Mouse (Mus musculus) liver, embryonic 16.5 days (tissue): Measurements from ENCODE around the gene Man2a2. TPM values are rescaled to one million over a fixed set of nuclear protein-coding genes. Genes with fewer than 3 reads are reported as not detected.

Source experiments
- ATAC-seq: fragments of 200-750 bp; cut with Nextera tagmentation; 2 replicates; pipeline ENCODE4 v1.8.0; 2017; ENCODE audit warnings: low read depth, mild to moderate bottlenecking, moderate number of reproducible peaks, moderate library complexity
- H3K27ac ChIP-seq: fragments of 300-500 bp; sonication (generic); 2 replicates; pipeline ENCODE4 v1.5.1; 2014; ENCODE audit warnings: mild to moderate bottlenecking, low read length
- H3K27me3 ChIP-seq: fragments of 300-500 bp; sonication (generic); 2 replicates; pipeline ENCODE4 v1.6.1; 2014; ENCODE audit warnings: low read depth, low read length, mixed read lengths; ENCODE audit not compliant: control insufficient read depth, insufficient read depth
- H3K36me3 ChIP-seq: fragments of 300-500 bp; sonication (generic); 2 replicates; pipeline ENCODE4 v1.6.1; 2014; ENCODE audit warnings: mild to moderate bottlenecking; ENCODE audit not compliant: control insufficient read depth, insufficient read depth
- H3K4me1 ChIP-seq: fragments of 300-500 bp; sonication (generic); 2 replicates; pipeline ENCODE4 v1.6.1; 2014; ENCODE audit warnings: low read depth, low read length, mixed read lengths; ENCODE audit not compliant: control insufficient read depth
- H3K4me2 ChIP-seq: fragments of 300-500 bp; sonication (generic); 2 replicates; pipeline ENCODE4 v1.6.1; 2014; ENCODE audit warnings: low read depth, low read length, mixed read lengths
- H3K4me3 ChIP-seq: fragments of 300-500 bp; sonication (generic); 2 replicates; pipeline ENCODE4 v1.5.1; 2014; ENCODE audit warnings: low read depth, mild to moderate bottlenecking, low read length
- H3K9ac ChIP-seq: fragments of 300-500 bp; sonication (generic); 2 replicates; pipeline ENCODE4 v1.6.1; 2014; ENCODE audit warnings: low read depth, low read length
- H3K9me3 ChIP-seq: fragments of 300-500 bp; sonication (generic); replicated peaks from 2 replicates; pipeline ENCODE4 v1.6.1; 2016; ENCODE audit warnings: low read length; ENCODE audit not compliant: control insufficient read depth
- WGBS: fragments of 180-500 bp; shearing (Covaris S2); extraction: QIAGEN DNeasy Blood & Tissue Kit; methylation state at CpG from one replicate; pipeline ENCODE4 v1.1.7; 2014; ENCODE audit not compliant: insufficient replicate concordance; 5-methylcytosine and 5-hydroxymethylcytosine counted together
- polyA plus RNA-seq: library from polyadenylated mRNA; unstranded; fragments of >200 nt; fragmentation: Nextera tagmentation; extraction: Ambion mirVana; gene quantifications from 2 replicates; pipeline ENCODE4 v1.2.1, GENCODE M21; 2015

The Man2a2 gene
- polyA plus RNA-seq, 1 experiment from 2014 or later: 3.1 TPM

DNA sequence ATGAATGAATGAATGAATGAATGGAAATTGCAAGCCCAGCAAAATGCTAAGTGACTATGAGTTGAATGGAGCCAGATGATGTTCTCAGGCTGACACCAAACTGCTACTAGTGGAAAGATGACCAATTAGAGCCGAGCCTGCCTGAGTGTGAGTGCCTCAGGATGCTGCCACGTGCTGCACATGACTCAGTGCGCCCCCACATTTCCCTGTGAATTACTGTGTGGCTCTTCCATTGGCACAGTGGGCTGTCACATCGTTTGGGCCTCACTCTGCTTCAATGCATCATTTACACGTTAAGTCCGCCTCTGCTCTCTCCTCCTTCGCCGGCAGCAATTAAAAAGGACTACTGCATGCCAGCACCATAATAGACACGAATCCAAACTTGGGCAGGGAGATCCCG lies 41.1 kb upstream of the Man2a2 start:
- no peak overlapping the region for H3K27ac ChIP-seq
- H3K4me1 ChIP-seq: no peaks in the 10 kb centered on the region; the same call in 1 of the 2 replicates
- H3K27me3 ChIP-seq: no peaks in the 10 kb centered on the region
- no peak for ATAC-seq
- no peaks in the 10 kb centered on the region for H3K9me3 ChIP-seq
- 70% methylated on average over 10 of the region's 10 CpGs for WGBS
- no peak overlapping the region for H3K9ac ChIP-seq
- no peaks in the 10 kb centered on the region for H3K36me3 ChIP-seq
- no peak overlapping the region for H3K4me3 ChIP-seq
- no peak overlapping the region for H3K4me2 ChIP-seq

DNA sequence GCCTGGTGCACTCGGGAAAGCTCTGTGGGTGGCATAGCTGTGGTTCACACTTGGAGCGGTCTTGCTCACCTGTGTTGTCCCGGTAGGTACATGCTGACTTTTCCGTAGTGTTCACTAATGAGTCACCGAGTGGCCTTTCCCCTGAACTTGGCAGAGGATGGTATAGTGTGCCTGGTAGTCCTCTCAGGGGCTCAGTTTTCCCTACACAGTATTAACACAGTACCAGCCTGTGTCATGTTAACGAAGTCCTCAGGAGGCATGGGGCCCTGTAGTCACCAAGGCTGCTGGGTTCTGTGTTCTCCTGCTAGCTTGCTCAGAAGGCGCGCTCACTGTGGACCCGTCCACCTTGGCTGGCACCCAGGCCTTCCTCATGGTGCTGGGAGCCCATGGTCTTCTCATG lies 39.2 kb upstream of the Man2a2 start:
- 73% methylated on average over 9 of the region's 9 CpGs for WGBS
- Histone ChIP-seq H3K4me3 (no peak overlapping the region), H3K4me1 (no peaks in the 10 kb centered on the region), H3K27me3 (no peaks in the 10 kb centered on the region), H3K4me2 (no peak overlapping the region), H3K9me3 (no peaks in the 10 kb centered on the region), H3K36me3 (no peaks in the 10 kb centered on the region), H3K9ac (no peak overlapping the region), H3K27ac (no peak overlapping the region)
- no peak for ATAC-seq

DNA sequence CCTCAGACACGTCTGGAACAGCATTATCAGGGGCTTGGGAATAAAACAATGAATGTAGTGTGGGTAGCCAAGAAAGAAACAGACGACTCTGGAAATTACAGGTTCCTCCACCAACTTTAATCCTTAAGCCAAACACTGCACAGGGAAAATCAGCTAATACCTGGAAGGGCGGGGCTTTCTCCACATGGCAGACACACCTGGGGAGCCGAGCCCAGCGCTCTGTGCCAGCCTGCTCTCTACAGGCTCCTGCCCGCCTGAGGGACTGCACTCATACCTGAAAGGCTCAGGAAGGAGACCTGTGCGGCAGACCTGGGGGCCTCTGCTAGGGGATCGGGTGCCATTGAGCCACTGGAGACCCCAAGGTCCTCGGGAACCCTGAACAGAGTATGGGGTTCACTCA lies 36.5 kb upstream of the Man2a2 start:
- no peaks in the 10 kb centered on the region for H3K9me3 ChIP-seq
- no peak overlapping the region for H3K4me2 ChIP-seq
- H3K36me3 ChIP-seq: no peaks in the 10 kb centered on the region
- H3K4me1 ChIP-seq: peaks cover 13% of the 10 kb centered on the region
- WGBS: 66% methylated on average over 9 of the region's 9 CpGs
- H3K4me3 ChIP-seq: no peak overlapping the region
- H3K9ac ChIP-seq: no peak overlapping the region; the same call in 1 of the 2 replicates
- ATAC-seq: no peak
- no peak overlapping the region for H3K27ac ChIP-seq
- peaks cover 19% of the 10 kb centered on the region for H3K27me3 ChIP-seq

DNA sequence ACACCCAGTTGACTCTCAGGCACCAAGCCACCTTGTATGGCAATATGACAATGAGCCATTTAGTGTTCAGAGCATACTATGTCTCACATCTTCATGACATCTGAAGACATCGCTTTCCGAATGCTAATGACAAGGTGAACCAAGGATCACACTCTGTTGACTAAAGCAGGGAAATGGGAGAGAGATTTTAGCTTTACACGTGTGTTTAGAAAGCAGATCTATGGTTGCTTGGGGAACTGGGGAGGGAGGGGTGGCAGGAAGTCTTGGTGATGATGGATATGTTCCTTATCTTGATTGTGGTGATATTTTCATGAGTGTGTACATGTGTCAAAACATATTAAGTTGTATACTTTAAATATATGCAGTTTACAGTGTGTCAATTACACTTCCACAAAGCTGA lies 35.0 kb upstream of the Man2a2 start:
- Histone ChIP-seq H3K4me2 (no peak overlapping the region), H3K27me3 (peaks cover 34% of the 10 kb centered on the region), H3K36me3 (no peaks in the 10 kb centered on the region), H3K9ac (no peak overlapping the region), H3K27ac (no peak overlapping the region), H3K9me3 (no peaks in the 10 kb centered on the region), H3K4me3 (no peak overlapping the region), H3K4me1 (peaks cover 13% of the 10 kb centered on the region)
- WGBS: 60% methylated on average over 3 of the region's 3 CpGs
- no peak for ATAC-seq

DNA sequence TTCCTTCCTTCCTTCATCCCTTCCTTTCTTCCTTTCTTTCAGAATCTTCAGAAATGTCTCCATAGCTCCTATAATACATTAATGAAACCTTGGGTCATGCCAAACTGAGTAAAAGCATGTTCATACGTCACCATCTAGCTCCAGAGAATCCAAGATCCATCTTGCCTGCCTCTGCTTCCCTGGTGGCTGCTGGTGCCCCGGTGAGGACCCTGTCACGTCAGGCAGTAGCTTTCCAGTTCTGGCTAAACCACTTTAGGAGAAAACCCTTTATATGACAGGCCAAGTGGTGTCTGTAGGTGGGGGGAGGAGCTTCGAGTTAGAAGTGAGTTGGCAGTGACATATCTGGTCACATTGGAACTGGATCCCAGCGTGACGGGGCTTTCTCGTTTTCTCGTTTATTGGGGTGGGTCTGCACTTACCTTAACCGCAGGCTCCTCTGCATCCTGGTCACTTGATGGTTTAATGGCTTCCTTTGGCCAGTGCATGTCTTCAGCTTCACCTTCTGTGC lies 34.1 kb upstream of the Man2a2 start, which contains the start of gene Furin:
Gene Furin (minus strand): TSS at position 249 of the 508 bp plus-strand sequence.
- ATAC-seq: no peak
- Histone ChIP-seq H3K9me3 (no peaks in the 10 kb centered on the region), H3K4me2 (no peak within 1 kb of the TSS), H3K4me1 (peaks cover 16% of the 10 kb centered on the region), H3K27ac (0 out of 2 replicates have a peak within 1 kb of the TSS, but pooled peaks have one; percentile 17), H3K27me3 (peaks cover 37% of the 10 kb centered on the region), H3K4me3 (no peak within 1 kb of the TSS), H3K36me3 (no peaks in the 10 kb centered on the region), H3K9ac (no peak within 1 kb of the TSS)
- WGBS: 59% methylated on average over 9 of the region's 9 CpGs

DNA sequence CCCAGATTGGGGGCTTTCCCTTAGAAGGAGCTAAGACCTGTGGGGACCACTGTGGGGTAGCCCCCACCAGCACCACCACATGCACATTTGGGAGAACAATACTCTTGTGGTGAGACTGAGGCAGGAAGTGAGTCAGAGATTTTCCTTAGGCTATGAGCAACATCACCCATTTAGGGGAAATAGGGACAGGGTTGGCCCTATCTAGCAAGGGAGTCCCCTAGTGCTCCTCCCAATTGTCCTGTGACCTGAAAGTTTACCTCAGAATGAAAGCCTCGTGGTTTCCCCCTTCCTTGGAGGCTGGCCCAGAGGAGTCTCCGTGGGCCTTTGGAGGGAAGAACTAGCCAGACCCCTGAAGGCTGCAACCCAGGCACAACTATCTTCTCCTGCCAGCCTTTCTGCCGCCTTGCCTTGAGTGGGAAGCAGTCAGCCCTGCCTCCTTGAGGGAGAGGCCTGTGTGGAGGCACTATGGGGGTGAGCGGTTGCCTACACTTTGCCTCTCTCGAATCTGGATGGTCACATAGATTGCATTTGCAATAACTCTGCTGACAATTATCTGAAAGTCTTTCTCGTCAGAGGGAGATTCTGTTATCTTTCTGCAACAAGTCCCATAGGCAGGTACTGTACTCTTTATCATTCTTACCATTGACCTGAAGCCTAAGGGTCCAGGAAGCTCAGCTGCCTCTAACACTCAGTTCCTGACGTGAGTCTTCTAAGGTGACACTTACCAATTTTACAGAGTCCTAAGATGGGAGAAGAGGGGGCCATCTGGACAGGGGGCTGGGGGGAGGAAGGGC lies 33.1 kb upstream of the Man2a2 start:
- WGBS: 20% methylated on average over 7 of the region's 7 CpGs

DNA sequence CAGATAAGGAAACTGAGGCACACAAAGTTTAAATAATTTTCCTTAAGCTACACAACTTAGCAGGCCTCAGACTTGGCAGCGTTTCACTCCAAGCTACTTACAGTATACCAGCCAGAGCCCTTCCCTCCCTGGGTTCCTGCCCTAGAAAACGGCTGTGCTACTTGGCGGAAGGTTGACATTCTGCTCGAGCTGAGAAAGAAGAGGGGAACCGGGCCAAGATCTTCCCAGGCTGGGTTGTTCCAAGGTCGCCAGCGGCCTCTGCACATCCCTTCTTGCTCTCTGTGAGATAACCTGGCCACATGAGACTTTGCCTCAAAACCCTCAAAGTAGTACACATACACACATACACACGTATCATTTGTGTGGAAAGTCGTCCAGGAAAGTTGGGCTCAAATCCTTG lies 32.4 kb upstream of the Man2a2 start:
- Histone ChIP-seq H3K4me1 (peaks cover 16% of the 10 kb centered on the region), H3K4me2 (peak overlapping the region; percentile 81), H3K36me3 (no peaks in the 10 kb centered on the region), H3K9ac (no peak overlapping the region), H3K27ac (peak overlapping the region; percentile 14), H3K27me3 (peaks cover 37% of the 10 kb centered on the region), H3K9me3 (no peaks in the 10 kb centered on the region), H3K4me3 (no peak overlapping the region)
- 37% methylated on average over 9 of the region's 9 CpGs for WGBS
- ATAC-seq: no peak

More for the DNA sequence above, 33.1 kb upstream of the Man2a2 start:
- peak overlapping the region; percentile 17; the same call in 1 of the 2 replicates for H3K27ac ChIP-seq
- H3K4me2 ChIP-seq: no peak overlapping the region
- H3K9ac ChIP-seq: no peak overlapping the region
- no peak for ATAC-seq
- no peak overlapping the region for H3K4me3 ChIP-seq
- peaks cover 16% of the 10 kb centered on the region for H3K4me1 ChIP-seq
- no peaks in the 10 kb centered on the region for H3K36me3 ChIP-seq
- no peaks in the 10 kb centered on the region for H3K9me3 ChIP-seq
- H3K27me3 ChIP-seq: peaks cover 37% of the 10 kb centered on the region

DNA sequence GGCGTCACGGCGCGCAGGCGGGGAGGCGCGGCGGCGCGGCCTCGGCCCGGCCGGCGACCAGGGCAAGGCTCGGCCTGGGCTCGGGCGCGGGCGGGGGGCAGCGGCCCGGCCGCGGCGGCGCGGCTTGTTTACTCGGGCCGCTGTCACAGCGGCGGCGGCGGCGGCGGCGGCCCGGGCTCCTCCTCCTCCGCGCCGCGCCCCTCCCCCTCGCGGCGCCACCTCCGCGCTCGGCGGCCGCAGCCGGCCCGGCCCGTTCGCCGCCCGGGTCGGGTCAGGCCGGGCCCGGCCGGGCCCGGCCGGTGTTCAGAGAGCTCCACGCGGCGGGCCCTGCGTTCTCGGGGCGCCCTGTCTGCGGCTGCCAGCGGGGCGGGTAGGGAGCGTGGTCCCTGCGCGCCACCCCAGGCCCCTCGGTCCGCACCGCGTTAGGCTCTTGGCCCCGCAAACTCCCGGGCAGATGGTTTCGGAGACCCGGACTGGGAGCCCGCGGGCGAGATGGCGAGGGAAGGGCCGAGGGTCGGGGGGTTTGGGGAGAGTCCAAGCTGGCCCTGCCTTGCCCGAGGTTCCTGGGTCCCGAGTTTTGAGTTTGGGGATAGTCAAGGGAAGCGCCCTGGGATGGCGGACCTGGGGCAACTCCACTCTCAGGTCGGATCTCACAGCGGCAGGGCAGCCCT lies 31.6 kb upstream of the Man2a2 start:
- Histone ChIP-seq H3K9me3 (no peaks in the 10 kb centered on the region), H3K27ac (peak overlapping the region; percentile 85), H3K27me3 (peaks cover 37% of the 10 kb centered on the region), H3K4me1 (peaks cover 16% of the 10 kb centered on the region), H3K4me3 (peak overlapping the region; percentile 72), H3K36me3 (no peaks in the 10 kb centered on the region), H3K4me2 (peak overlapping the region; percentile 81), H3K9ac (peak overlapping the region; percentile 77)
- 2% methylated on average over 37 of the region's 92 CpGs for WGBS
- ATAC-seq: peak; percentile 69
